Mouse (Mus musculus) brain, adult 2 months (tissue): ENCODE results near the gene Kcnab3.
A peak's percentile ranks its signal among the peaks of the same experiment; 100 is the strongest.
"Not testable (repeated sequence)": the region's sequence is repeated elsewhere in the genome, so short reads cannot be mapped to it uniquely, and the experiment has no call there.

ENCODE experiments used
- DNase-seq: peaks from one replicate; pipeline ENCODE4 v3.0.0; 2011; ENCODE audit warnings: low read depth, low spot score

Gene Kcnab3

DNA sequence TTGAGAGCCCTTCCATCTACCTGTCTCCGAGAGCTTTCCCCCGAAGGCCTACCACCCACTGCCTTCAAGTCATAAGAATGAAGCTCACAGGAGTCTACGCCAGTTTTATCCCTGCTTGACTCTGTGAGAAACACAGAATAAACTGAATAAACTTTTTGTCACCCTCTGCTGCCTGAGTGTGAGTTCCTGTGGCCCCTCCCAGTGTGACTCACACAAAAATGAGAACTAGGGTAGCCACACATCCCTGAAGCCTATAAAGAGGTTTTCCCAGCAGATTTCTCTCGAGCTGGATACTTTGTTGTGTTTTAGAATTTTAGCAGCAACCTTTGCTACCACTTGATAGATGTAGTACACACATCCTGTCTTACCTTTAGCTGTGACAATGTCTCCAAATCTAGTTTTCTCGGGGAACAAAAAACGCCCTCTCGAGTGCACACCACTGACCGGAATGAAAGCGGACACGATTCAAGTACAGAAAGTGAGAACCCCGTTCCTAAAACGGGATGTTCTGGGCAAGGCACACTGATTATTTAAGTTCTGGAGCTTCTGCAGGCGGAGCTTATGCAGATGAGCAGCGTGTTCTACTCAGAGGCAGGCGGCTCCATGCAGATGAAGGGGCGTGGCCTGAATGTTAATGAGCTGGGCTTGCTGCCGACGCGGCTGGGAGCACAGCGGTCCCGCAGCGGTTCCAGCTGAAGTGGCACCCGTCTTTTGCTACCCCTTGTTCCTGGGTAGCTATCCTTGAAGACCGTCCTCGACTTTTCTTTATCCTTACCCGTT lies at the start of gene Kcnab3:
Gene Kcnab3, plus strand, starts transcription at position 631 of the 780 bp plus-strand sequence.
- peak; percentile 96 for DNase-seq

DNA sequence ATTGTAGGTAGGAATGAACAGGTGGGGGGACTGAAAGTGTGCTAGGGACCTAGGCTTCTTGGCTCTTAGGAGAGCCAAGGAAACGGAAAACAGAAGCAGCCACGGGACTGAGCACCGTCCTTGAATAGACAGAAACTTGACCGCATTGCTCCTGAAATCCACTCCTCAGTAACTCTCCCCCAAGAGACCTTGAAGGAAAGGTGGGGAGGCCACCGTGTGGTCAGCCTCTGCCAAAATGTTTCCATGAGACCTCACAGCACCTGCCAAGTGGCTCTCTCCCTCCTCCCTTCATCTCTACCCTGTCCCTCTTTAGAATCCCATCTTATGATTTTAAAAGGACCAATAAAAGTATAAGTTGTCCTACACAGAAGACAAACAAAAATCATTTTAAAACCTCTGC lies 48.8 kb upstream of the Kcnab3 start:
- no peak for DNase-seq

DNA sequence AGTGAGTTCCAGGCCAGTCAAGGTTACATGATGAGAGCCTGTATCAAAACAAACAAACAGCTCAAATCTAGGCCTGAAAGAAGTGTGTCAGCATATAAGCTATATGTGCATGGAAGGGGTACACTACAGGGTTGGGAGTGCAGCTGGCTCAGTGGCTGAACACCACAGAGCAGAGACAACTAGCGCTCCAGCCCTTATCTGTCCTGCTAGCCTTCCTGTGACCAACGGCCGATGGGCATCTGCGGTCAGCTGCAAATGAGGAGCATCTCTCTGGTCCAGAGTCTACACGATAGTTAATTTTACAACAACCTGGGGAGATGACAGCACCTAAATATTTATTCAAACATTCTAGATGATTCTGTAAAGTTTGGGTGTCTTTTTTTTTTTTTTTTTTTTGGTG lies 34.9 kb upstream of the Kcnab3 start:
- DNase-seq, result no peak

DNA sequence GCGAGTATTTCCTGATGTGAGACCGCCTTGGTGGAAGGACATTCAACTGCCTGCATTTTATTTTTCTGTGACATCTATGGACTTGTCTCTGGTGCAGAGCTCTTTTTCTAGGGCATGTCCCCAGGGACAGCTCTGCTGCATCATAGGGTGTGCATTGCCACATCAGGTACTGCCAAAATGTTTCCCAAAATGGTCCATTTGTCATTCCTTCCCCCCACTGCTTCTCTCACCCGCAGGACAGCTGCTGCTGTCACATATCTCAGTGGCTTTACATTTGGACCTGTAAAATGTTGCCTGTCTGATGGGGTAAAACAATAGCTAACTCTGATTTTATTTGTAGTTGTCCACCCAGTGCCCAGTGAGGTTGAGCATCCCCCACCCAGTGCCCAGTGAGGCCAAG lies 30.8 kb upstream of the Kcnab3 start:
- peak; percentile 69 for DNase-seq

DNA sequence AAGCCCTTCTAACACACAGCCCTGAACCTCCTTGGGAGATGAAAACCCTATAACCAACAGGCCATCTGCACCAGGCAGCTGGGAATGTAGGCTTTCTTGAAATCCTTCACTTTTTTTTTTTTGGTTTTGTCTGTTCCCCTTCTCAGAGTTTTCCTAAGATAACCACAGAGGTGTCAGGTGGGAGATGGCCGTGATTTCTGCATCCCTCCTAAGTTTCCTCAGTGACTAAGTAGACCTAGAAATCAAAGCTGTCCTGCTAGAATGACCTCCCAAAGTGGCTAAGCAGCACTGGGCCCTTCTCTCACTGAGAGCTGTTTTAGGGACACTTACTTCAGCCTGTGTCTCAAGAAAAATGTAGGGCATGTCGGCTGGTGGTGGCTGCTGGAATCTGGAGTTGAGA lies 28.3 kb upstream of the Kcnab3 start:
- peak; percentile 62 for DNase-seq

DNA sequence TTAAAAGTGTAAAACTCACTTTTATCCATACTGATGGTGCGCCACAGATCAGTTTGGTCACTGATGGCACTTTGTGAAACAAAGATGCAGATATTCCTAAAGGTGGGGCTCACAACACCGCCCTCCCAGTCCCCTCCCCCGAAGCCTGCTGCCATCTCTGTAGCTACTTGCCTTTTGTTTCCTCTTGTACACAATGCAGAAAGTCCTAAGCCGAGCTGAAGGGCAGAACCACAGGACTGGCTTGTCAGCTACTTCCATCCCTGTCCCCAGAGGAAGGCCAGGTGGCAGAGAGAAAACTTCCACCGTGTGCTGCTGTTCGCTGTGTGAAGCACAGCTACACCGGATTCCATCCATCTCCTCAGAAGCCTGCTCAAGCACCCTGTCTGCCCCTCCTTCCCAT lies 27.8 kb upstream of the Kcnab3 start:
- no peak for DNase-seq

DNA sequence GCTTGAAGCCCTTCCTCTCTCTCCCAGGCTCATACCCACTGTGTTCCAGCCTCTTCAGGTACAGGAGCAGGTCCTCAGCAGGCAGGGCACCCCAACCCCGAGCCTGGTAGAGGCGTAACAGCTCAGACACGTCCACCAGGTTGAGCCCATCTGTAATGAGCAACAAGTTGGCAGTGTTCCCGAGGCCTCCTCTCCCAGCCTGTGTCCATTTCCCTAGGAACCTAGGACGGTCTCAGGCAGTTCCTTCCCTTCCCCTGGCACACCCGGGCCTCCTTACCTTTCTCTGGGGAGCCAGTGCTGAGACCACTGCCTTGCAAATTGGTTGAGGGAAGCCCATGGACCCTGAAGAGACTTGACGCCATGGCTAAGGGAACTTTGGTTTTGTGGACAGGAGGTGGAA lies 23.2 kb upstream of the Kcnab3 start:
- no peak for DNase-seq

DNA sequence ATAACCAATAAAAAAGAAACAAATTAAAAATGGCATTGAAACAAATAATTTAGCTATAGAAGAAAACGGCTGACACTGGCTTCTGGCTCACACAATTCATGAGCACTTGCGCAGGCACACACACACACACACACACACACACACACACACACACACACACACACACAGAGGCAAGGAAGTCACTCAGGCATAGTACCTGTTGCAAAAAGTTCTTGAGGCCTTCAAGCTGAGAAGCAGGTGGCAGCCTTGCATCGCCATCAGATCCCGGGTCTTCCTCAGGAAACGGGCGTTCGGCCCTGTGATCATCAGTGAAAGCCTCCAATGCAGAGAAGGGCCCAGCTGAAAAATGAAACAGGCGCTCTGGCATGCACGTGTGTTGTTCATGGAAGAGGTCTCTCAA lies 20.8 kb upstream of the Kcnab3 start:
- DNase-seq, result no peak

DNA sequence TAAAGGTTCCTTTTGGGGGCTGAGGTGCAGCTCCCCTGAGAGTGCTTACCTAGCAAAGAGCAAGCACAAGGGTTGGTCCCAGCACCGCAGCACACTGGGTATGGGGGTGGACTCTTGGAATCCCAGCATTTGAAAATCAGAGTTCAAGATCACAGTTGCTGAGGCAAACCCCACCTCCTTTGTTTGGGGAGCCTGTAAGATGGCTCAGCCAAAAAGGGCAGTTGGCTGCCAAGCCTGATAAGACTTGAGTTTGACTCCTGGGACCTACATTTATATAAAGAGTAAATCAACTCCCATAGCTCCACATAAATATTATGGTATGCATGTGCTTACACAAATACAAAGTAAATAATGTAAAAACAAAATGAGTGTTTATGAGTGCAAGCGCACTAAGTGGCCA lies 20.0 kb upstream of the Kcnab3 start:
- DNase-seq, result no peak

DNA sequence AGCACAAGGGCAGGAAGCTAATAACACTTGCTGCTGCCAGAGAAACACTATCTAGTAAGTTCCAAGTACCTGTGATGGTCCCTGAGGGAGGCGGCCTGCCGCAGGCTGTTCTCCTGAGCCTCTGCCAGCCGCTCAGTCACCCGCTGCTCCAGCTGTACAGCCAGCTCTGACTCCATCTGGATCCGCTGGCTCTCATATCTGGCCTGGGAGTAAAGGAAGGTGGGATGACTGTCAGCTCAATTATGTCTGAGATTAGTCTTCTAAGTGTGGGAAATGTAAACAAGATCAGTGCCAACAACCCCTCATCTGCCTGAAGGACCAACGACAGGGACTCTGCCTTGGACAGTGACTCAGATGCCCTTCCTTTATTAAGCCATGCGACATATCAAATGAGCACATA lies 14.8 kb upstream of the Kcnab3 start:
- peak; percentile 24 for DNase-seq

DNA sequence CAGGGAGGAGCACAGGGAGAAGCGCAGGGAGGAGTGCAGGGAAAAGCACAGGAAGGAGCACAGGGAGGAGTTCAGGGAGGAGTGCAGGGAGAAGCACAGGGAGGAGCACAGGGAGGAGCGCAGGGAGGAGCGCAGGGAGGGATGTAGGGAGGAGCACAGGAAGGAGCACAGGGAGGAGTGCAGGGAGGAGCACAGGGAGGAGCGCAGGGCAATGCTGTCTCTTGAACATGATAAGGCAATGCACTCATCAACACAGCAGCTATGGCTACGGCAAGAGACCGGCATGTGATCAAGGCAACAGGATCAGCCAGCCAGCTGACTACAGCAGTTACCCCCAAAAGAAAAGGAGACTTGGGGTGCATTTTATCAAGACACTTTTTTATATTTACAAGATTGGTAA lies 9.7 kb upstream of the Kcnab3 start:
- no peak for DNase-seq

DNA sequence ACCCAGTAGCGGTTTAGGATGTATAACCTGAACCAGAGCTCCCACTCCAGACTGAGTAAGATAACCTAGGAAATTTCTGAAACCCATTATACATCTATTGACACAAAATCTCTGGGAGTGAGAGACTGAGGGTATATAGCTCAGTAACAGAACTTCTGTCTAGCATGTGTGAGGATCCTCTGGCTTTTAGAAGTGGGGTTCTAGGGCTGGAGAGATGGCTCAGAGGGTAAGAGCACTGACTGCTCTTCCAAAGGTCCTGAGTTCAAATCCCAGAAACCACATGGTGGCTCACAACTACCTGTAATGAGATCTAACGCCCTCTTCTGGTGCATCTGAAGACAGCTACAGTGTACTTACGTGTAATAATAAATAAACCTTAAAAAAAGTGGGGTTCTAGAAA lies 8.1 kb upstream of the Kcnab3 start:
- DNase-seq, result not testable (repeated sequence)

DNA sequence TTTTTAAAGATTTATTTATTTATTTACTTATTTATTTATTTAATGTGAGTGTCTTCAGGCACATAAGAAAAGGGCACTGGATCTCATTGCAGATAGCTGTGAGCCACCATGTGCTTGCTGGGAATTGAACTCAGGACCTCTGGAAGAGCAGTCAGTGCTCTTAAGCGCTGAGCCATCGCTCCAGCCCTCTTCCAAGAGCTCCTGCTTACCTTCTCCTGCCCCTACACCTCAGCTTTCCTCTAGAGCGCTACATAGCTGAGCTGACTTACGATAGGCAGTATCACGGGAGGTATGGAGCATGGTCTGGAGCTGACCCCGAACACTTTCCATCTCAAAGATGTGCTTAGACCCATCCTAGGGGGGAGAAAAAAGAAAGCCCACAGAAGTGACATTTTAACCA lies 4.5 kb upstream of the Kcnab3 start:
- DNase-seq, result no peak

DNA sequence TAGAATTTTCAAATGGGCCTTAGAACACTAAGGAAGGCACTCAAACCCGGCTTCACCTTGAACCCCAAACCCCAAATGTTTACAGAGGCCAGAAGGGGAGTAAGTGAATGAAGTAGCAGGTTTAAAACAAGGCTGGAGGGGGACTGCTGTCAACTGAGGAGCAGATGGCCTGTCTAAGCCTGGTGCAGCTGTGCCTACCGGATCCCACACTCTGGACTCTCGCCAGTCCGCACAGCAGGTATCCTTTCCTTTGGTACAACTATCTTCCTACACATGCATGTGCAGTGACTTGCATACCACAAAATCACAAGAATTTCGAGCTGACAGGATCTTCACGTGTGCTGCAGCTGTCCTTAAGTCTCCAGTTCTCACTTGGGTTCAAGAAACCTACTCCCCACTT lies 4.0 kb upstream of the Kcnab3 start:
- DNase-seq, result peak; percentile 74

DNA sequence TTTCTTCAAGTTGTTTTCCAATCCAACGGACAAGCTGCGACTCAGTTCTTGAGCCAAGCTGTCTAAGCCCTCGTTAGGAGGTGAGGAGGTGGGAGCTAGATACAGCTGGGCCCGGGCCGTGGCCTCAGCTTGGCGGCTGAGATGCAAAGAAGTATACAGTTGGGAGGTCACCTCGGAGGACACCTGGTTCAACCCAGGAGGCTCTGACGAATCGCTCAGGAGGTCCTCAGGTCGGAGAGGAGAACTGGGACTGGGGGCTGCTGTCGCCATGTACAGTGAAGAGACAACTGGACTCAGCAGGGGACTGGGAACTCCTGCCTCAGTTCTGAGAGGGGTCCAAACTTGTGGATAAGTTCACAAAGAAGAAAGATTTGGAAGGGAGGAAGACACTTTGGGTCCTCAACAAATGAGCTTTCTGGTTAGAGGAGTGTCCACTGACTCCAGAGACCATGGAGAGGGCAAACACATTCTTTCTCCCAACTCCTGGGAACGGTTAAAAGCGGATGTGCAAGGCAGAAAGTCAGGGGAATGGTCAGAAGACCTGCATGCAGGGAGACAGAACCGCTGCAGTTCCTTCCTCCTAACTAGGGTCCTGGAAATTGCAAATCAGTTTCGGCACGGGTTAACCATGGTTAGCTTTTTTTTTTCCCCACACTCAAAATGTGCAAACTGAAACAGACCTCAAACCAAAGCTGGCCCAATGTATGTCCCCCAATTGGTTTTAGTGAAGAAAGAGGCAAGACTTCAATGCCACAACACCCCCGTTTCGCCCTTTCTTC lies 3.2 kb upstream of the Kcnab3 start:
- DNase-seq, result no peak

DNA sequence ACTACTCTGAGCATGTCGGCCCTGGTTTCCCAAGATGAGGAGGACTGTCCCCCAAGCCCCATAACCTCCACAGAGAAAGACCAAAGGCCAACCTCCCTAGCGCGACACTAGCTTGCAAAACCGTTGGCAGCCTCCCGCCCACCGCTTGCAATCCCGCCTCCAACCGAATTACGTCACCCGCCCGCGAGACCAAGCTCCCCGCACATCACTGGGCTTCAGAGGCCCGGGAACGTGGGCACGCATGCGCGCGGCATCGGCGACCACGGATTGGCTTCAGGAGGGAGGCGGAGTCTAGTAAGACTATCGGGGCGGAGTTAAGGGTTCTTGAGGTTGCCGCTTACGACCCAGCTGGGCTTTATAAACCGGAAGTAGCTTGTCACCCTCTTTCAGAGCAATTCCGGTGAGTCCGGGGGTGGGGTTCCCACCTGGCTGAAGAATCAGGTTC lies 2.4 kb upstream of the Kcnab3 start, which contains the start of the genes Cntrob and Trappc1:
Gene Cntrob, minus strand, starts transcription at position 109 of the 445 bp plus-strand sequence.
Gene Trappc1, plus strand, starts transcription at position 314 of the 445 bp plus-strand sequence.
- peak; percentile 100 for DNase-seq

DNA sequence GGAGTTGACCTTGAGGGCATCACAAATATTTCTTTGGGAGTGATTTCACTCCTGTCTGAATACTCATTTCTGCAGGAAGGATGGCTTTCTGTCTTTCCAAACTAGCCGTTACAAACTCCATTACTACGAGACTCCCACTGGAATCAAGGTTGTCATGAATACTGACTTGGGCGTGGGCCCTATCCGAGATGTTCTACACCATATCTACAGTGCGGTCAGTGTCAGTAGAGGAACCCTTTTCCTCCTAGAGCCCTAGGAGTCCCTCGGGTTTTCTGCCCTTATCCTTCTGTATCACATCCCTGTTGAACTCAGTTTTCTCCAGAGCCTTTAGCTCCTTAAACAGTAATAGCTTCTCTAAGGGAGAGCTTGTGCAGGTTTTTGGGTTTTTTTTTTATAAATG lies 1.3 kb upstream of the Kcnab3 start:
- no peak for DNase-seq

DNA sequence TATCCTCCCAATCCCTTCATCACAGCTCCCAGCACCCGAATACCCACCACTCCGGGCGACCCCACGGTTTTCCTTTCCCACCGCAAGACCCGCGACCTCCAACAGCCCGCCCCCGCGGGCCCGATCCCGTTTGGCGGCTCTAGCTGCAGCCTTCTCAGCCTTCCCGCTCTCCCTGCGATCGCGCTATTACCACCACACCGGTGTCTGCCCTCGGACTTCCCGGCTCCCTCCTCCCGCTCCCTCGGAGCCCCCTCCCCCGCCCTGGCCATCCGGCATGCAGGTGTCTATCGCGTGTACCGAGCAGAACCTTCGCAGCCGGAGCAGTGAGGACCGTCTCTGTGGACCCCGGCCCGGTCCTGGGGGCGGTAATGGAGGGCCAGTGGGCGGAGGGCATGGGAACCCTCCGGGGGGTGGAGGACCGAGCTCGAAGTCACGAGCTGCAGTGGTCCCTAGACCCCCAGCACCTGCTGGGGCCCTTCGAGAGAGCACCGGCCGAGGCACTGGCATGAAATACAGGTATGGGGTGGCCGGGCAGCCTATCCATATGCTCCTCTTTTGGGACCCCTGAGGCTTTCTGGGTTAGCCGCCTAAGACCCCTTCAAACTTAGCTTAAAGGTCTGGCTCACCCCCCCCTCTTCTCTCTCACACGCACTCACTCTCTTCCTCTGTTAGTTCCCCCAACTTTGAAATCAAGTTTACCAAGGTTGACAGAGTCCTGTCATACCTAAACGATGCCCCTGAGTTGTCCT lies 524 bp downstream of the Kcnab3 start:
- no peak for DNase-seq

DNA sequence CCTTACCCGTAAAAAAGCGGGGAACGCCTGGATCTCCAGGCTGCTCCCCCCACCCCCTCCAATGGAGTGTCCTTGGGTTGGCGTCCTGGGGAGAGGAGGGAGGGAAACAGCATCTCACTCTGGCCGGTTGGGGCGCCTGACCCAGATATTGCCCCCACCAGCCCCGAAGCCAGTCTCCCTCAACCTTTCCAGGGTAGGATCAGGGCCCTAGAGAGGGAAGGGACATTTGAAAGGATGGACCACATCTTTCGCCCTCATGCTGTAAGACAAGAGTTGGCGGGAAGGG lies 1.0 kb downstream of the Kcnab3 start:
- no peak for DNase-seq

DNA sequence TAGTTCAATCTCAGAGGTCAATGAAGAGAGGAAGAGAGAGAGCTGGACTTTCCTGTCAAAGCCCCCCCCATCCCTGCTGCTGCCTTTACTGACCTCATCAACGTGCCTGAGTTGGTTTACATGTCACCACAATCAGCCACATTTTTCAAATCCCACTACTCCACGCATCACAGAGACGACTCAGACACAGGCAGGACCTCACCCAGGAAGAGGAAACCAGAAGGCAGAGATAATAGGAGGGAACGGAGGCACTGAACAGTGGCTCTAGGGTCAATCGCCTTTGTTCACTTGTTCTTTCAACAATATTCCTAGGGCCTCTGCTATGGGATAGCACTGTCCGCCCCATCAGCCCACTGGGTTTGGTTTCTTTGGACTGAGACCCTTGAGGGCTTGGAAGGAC lies 1.6 kb downstream of the Kcnab3 start:
- no peak for DNase-seq

DNA sequence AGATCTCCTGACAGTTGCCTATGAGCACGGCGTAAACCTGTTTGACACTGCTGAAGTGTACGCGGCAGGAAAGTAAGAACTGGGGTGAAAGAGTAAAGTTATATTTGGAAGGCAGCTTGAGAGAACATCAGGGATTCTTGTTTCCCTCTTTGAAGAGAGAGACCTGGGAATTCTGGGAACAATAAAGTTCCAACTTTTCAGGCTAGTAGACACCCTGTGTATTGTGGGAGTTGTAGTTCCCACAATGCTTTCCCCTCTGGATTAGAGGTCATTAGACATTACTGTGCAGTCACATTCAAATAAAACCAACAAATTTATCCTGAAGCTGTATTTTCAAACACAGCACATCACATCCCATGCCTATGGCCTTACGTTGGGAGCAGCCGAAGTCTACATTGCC lies 2.5 kb downstream of the Kcnab3 start:
- DNase-seq, result peak; percentile 50

DNA sequence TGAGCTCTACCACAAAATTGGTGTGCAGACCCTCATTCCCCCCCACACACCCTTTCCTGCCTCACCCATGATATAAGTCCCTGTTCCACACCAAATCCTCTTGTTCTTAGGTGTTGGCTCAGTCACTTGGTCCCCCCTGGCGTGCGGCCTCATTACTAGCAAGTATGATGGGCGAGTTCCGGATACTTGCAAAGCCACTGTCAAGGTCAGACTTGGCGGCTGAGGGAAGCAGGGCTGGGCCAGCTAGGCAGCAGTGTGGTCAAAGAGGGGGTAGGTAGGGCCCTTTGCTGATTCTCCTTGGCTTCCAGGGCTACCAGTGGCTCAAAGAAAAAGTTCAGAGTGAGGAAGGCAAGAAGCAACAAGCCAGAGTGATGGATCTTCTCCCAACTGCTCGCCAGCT lies 5.1 kb downstream of the Kcnab3 start:
- no peak for DNase-seq
